Mouse (Mus musculus): ENCODE results near the gene Wdr31. TPM values are rescaled to one million over a fixed set of nuclear protein-coding genes. Genes with fewer than 3 reads are reported as not detected.

Gene Wdr31
- 9.8 and 10.0 TPM in 2 replicates for polyA plus RNA-seq (2016; fragmentation: Nextera tagmentation; extraction: Ambion mirVana)

DNA sequence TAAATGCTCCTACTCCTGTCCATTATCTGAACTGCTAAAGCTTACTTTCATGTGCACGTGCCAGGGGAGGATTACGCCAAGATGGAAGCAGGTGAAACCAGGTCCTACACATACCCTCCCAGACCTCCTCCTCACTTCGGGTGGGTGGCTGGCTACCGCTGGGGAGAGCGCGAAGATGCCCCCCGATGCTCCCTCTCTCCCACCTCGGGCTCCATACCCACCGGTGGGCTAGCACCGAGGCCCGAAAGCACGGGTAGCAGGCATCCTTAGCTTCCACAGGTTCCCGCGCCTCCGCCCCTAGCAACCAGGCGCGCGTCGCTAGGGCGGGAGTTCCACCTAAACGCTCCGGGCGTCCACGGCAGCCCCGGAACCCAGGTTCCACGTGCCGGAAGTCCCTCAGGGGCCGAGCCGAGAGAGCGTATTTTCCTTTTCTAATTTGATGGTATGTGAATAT lies at the start of gene Wdr31:
Gene Wdr31 (minus strand): TSS at position 299 of the 454 bp plus-strand sequence.
- H3K27me3 ChIP-seq (ENCODE audit: insufficient read depth, poor library complexity, severe bottlenecking): no peaks in the 10 kb centered on the region; the same call in 1 of the 2 replicates
- peak within 1 kb of the TSS; percentile 76 for H3K27ac ChIP-seq
- H3K36me3 ChIP-seq: no peaks in the 10 kb centered on the region
- peak within 1 kb of the TSS; percentile 58 for H3K4me3 ChIP-seq
- no peaks in the 10 kb centered on the region for H3K4me1 ChIP-seq (replicated peaks)
- DNase-seq (ENCODE audit: low spot score): peak; percentile 81
- H3K9me3 ChIP-seq: peaks cover 3% of the 10 kb centered on the region; the same call in 1 of the 2 replicates
- under 1% methylated on average over 30 of the region's 30 CpGs for WGBS

DNA sequence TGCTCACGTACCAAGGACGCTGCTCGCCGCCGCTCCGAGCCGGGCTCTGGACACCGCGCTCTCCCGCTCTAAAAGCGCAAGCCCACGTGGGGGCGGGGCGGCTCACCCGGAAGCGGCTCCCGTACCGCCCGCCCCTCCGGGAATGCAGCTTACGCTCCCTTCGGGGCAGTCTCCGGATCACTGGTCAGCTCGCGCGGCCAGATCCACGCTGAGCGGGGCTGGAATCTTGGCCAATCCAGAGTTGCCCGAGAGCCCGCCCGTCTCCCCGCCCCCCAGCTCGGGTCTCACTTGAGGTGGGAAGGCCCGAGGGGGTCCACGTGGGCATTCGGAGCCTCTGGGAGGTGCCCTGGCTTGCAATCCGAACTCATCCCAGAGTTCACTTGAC lies 49.1 kb upstream of the Wdr31 start, which contains the start of gene Alad:
Gene Alad (minus strand): TSS at position 70 of the 385 bp plus-strand sequence.
- Histone ChIP-seq H3K4me1 (replicated peaks) (peaks cover 55% of the 10 kb centered on the region), H3K27ac (peak within 1 kb of the TSS; percentile 92), H3K9me3 (no peaks in the 10 kb centered on the region), H3K27me3 (ENCODE audit: insufficient read depth, poor library complexity, severe bottlenecking) (no peaks in the 10 kb centered on the region), H3K4me3 (peak within 1 kb of the TSS; percentile 77), H3K36me3 (peaks cover 17% of the 10 kb centered on the region)
- WGBS: under 1% methylated on average over 37 of the region's 37 CpGs
- DNase-seq (ENCODE audit: low spot score): peak; percentile 88

DNA sequence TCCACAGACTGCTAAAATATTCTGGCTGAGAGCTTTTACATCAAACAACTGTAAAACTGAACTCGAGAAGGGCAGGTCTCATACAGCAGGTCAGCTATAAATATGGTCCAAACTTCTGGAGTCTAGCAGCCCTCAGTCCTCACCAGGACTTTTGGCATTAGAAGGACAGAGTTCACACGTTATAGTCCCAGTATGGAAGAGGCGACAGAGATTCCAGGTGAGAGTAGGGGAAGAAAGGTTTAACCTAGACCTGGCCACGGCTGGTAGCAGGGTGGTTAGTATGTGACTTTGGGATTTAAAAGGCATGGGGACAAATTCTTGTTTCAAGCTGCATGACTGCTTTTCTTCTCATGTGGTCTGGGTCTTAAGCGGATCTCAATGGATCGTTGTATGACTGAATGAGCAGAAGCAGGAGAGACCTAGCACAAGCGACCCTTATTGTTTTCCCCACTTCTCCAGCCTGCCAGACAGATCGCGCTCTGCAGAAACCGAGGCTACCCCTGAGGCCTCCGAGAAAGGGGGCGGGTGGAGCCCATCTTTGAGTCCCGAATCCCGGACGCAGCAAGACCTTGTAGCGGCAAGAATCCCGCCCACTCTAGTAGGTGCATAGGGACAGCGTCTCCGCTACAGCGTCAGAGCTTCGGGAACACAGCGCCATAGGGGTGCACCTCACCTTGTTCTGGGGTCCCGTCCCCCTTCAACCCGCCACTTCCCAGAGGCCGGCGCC lies 48.6 kb upstream of the Wdr31 start:
- peaks cover 52% of the 10 kb centered on the region for H3K4me1 ChIP-seq (replicated peaks)
- peak overlapping the region; percentile 92 for H3K27ac ChIP-seq
- peaks cover 17% of the 10 kb centered on the region for H3K36me3 ChIP-seq
- WGBS: 3% methylated on average over 26 of the region's 26 CpGs
- DNase-seq (ENCODE audit: low spot score): no peak
- peak overlapping the region; percentile 77 for H3K4me3 ChIP-seq
- no peaks in the 10 kb centered on the region for H3K27me3 ChIP-seq (ENCODE audit: insufficient read depth, poor library complexity, severe bottlenecking)
- H3K9me3 ChIP-seq: no peaks in the 10 kb centered on the region

DNA sequence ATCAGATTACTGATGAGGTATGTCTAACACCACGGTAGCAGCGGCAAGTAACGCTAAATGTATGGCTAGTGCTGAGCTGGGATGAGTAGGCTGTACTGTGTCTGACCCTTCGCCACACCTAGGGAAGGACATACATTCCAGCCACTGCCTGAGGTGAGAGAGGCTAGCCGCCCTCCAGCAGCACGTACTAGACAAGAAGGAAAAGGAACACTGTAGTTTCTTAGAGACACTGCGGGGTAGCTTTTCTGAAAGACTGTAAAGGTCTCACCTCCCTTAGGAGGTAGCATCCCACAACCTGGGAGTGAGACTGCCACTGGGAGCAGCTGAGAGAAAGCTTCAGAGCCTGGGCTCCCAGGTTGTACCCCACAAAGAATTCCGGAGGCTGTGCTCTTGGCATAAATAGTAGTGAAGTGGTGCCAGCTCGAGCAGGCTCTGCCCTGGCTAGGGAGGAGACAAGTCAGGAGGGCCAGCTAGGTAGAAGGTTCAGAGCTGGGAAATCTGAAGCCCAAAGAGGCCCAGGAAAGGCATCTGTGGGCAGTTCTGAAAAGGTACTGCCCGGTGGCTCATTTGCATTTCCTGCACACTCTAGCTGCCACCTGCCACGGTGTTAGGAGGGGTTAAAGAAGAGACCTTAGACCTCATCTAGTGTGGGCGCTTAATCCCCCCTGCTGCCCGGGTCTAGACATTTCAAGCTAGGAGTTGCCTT lies 47.9 kb upstream of the Wdr31 start:
- no peaks in the 10 kb centered on the region for H3K9me3 ChIP-seq
- peaks cover 22% of the 10 kb centered on the region for H3K36me3 ChIP-seq
- WGBS: 59% methylated on average over 13 of the region's 13 CpGs
- peak overlapping the region; percentile 77 for H3K4me3 ChIP-seq
- H3K4me1 ChIP-seq (replicated peaks): peaks cover 48% of the 10 kb centered on the region
- H3K27me3 ChIP-seq (ENCODE audit: insufficient read depth, poor library complexity, severe bottlenecking): no peaks in the 10 kb centered on the region
- peak overlapping the region; percentile 92 for H3K27ac ChIP-seq
- DNase-seq (ENCODE audit: low spot score): peak; percentile 16

DNA sequence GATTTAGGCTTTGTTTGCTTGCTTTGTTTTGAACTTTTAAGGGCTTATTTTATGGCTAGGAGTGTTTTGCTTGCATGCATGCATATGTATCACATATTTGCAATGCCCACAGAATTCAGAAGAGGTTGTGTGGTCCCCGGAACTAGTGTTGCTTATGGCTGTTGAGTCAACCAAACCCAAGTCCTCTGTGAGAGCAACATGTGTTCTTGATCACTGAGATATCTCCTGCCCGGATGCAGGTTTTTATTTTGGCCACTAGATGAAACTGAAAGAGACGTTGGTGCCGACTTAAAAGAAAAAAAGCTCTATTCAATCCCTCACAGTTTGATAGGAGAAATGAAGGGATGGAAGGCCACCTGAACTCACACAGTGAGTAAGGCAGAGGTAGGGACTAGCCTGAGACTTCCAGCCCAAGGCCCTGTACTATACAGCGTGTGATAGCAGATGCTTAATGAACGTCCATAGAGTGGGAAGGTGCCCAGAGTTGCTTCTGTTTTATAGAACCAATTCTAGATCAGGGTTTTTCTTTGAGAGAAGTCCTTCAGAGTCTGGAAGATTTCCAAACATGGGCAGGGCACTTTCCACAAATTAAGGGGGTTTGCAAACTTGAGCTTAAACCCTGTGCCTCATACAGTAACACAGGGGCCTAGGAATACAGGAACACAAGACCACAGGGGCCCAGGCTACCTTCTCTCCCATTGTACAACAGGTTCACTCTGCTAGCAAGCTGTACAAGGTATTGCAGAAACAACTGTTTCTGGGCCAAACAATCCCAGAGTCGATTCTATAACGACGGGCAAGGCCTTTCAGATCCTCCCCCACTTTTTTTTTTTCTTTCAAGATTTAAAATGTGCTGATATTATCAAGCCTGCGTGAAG lies 47.1 kb upstream of the Wdr31 start:
- 87% methylated on average over 10 of the region's 10 CpGs for WGBS
- Histone ChIP-seq H3K36me3 (peaks cover 22% of the 10 kb centered on the region), H3K27me3 (ENCODE audit: insufficient read depth, poor library complexity, severe bottlenecking) (no peaks in the 10 kb centered on the region), H3K9me3 (no peaks in the 10 kb centered on the region), H3K4me3 (peak overlapping the region; percentile 77; the same call in 1 of the 2 replicates), H3K27ac (no peak overlapping the region), H3K4me1 (replicated peaks) (peaks cover 44% of the 10 kb centered on the region)
- no peak for DNase-seq (ENCODE audit: low spot score)

DNA sequence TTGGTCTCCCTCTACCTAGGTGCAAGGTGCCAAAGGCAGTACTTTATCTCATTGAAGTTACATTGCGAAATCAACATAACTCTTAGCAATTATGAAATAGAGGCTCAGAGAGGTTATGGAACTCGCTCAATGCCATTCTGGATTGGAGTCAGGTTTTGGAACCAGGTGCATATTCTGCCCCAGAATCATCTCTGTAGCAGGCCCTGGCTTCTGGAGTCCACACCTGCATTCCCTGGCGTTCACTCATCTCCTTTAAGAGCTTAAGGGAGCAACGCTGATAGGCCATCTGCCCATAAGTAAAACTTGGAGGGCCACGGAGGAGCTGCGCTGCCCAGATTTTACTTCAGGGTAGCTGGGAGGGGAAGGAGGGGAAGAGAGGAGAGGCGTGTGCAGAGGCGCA lies 46.4 kb upstream of the Wdr31 start:
- H3K36me3 ChIP-seq: peaks cover 22% of the 10 kb centered on the region

DNA sequence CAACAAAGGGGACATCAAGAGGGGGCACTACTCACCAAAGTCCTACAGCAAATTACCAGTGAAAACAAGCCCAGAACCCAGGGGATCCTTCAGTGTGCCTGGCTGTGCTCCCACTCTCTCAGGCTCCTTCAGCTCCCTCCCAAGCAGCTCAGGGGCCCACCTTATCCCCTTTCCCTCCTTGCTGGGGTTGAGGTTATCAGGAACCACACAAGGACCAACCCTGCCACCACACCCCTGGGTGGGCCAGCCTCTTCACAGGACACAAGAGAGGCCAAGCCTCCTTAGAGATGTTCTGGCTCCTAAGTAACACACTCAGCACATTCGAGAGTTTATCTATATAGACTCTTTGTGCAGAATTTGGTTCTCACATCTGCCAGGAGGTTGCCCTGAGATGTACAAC lies 45.9 kb upstream of the Wdr31 start:
- peaks cover 44% of the 10 kb centered on the region for H3K4me1 ChIP-seq (replicated peaks)
- 88% methylated on average over 1 of the region's 1 CpGs for WGBS
- peak overlapping the region; percentile 77 for H3K27ac ChIP-seq
- H3K4me3 ChIP-seq: no peak overlapping the region; the same call in 1 of the 2 replicates
- H3K9me3 ChIP-seq: no peaks in the 10 kb centered on the region
- H3K36me3 ChIP-seq: peaks cover 26% of the 10 kb centered on the region
- H3K27me3 ChIP-seq (ENCODE audit: insufficient read depth, poor library complexity, severe bottlenecking): no peaks in the 10 kb centered on the region
- no peak for DNase-seq (ENCODE audit: low spot score)

More for the DNA sequence above, 46.4 kb upstream of the Wdr31 start:
- no peak for DNase-seq (ENCODE audit: low spot score)
- H3K27me3 ChIP-seq (ENCODE audit: insufficient read depth, poor library complexity, severe bottlenecking): no peaks in the 10 kb centered on the region
- H3K9me3 ChIP-seq: no peaks in the 10 kb centered on the region
- H3K4me3 ChIP-seq: no peak overlapping the region
- WGBS: 92% methylated on average over 8 of the region's 8 CpGs
- H3K4me1 ChIP-seq (replicated peaks): peaks cover 44% of the 10 kb centered on the region
- no peak overlapping the region for H3K27ac ChIP-seq

DNA sequence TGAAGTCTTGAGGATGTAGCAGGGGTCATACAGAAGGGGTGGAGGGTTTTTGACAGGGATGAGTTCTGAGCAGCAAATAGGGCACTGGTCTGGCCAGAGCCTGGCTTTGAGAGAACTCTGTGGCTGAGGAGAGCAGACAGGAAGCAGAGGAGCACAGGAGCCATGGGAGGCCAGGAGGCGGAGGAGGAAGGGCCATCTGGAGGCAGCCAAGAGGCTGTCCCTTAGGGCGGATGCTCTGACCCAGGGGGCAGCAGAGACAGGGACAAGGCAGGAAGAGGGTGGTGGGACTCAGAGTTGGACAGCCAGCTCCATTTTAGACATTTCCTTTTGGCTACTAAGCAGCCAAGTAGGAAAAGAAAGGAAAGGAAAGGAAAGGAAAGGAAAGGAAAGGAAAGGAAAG lies 45.4 kb upstream of the Wdr31 start:
- no peak for DNase-seq (ENCODE audit: low spot score)
- 32% methylated on average over 2 of the region's 2 CpGs for WGBS
- peak overlapping the region; percentile 77 for H3K27ac ChIP-seq
- H3K4me3 ChIP-seq: peak overlapping the region; percentile 32
- H3K27me3 ChIP-seq (ENCODE audit: insufficient read depth, poor library complexity, severe bottlenecking): no peaks in the 10 kb centered on the region
- peaks cover 44% of the 10 kb centered on the region for H3K4me1 ChIP-seq (replicated peaks)
- peaks cover 31% of the 10 kb centered on the region for H3K36me3 ChIP-seq
- no peaks in the 10 kb centered on the region for H3K9me3 ChIP-seq

DNA sequence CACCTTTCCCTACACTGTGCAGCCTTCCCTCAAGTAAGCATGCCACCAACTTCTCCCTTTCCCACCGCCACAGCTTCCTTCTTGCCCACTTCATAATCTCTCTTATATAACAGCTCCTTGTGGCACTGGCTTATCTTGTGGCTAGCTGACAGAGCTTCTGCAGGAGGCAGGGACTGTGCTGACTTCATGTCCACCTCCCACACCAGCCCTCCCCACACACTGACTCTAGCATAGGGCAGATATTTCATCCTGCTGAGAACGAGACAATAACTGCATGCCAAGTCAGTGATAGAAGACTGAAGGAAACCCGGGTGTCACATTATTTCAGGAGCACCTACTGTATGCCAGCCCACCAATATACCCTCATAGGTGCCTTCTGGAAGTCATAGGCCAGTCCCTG lies 44.8 kb upstream of the Wdr31 start:
- no peak for DNase-seq (ENCODE audit: low spot score)
- WGBS: 84% methylated on average over 3 of the region's 3 CpGs
- Histone ChIP-seq H3K27me3 (ENCODE audit: insufficient read depth, poor library complexity, severe bottlenecking) (no peaks in the 10 kb centered on the region), H3K36me3 (peaks cover 37% of the 10 kb centered on the region), H3K9me3 (no peaks in the 10 kb centered on the region), H3K4me3 (peak overlapping the region; percentile 32), H3K27ac (peak overlapping the region; percentile 77), H3K4me1 (replicated peaks) (peaks cover 42% of the 10 kb centered on the region)

DNA sequence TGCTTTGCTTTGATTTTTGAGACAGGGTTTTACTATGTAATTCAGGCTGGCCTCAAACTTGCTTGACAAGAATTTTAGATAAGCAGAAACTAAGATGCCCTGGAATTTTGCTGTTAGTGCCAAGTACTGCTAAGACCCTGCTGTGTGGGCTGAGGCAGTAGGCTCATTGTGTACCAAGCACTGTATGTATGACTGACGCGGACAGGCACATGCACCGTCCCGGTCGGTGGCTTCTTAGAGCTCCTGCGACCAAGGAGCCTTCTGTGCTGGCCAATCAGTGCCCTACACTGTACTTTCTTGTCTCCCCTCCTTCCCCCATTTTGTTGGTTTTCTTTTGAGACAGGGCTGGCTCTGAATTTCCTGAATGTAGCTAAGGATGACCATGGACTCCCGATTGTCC lies 44.3 kb upstream of the Wdr31 start:
- Histone ChIP-seq H3K9me3 (no peaks in the 10 kb centered on the region), H3K4me1 (replicated peaks) (peaks cover 40% of the 10 kb centered on the region), H3K4me3 (peak overlapping the region; percentile 32; the same call in 1 of the 2 replicates), H3K27me3 (ENCODE audit: insufficient read depth, poor library complexity, severe bottlenecking) (no peaks in the 10 kb centered on the region), H3K36me3 (peaks cover 42% of the 10 kb centered on the region), H3K27ac (no peak overlapping the region)
- WGBS: 91% methylated on average over 7 of the region's 7 CpGs
- DNase-seq (ENCODE audit: low spot score): no peak

DNA sequence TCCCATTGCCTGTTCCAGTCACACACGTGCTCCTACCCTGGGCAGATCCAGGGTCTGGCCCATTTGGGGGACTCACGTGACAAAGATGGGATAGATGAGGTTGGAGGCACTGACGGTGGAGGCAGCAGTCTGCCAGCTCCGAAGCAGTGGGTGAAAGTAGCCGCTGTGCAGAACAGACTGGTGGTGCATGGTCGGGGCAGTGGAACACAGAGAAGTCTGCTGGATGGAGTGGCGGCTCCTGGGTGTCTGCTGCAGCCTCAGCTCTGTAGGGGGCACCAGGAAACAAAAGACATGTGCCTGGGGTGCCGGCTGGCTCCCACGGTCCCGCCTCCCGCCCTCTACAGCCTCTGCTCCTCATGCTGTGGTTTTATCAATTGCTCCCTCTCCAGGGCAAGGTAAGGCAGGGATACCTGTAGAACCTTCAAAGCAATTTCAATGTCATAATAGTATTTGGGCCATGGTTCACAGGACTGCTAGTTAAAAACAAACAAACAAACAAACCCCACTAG lies 43.4 kb upstream of the Wdr31 start:
- DNase-seq (ENCODE audit: low spot score): no peak
- Histone ChIP-seq H3K9me3 (no peaks in the 10 kb centered on the region), H3K4me1 (replicated peaks) (peaks cover 34% of the 10 kb centered on the region), H3K27ac (peak overlapping the region; percentile 59), H3K4me3 (no peak overlapping the region), H3K36me3 (peaks cover 52% of the 10 kb centered on the region), H3K27me3 (ENCODE audit: insufficient read depth, poor library complexity, severe bottlenecking) (no peaks in the 10 kb centered on the region)
- WGBS: 52% methylated on average over 11 of the region's 11 CpGs

DNA sequence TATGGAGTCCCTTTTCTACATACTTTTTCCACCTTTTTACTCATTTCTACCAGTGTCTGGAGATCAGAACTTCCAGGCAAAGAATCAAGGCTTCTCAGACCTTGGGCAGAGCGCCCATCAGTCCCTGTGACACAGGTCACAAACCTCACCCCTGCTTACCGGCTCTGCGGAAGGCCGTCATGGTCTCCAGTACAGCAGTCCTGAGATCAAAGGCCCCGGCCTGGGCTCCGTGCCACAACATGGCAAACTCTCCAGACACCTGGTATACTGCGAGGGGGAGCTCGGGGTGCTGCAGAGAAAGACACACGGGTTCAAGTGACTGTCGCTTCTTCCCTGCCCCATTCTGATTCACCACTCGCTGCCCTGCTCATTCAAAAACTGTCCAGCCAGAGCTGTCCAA lies 39.2 kb upstream of the Wdr31 start:
- no peak overlapping the region for H3K4me3 ChIP-seq
- DNase-seq (ENCODE audit: low spot score): no peak
- peaks cover 4% of the 10 kb centered on the region; the same call in 1 of the 2 replicates for H3K4me1 ChIP-seq (replicated peaks)
- H3K9me3 ChIP-seq: no peaks in the 10 kb centered on the region
- 96% methylated on average over 11 of the region's 11 CpGs for WGBS
- peaks cover 68% of the 10 kb centered on the region for H3K36me3 ChIP-seq
- H3K27ac ChIP-seq: no peak overlapping the region
- no peaks in the 10 kb centered on the region for H3K27me3 ChIP-seq (ENCODE audit: insufficient read depth, poor library complexity, severe bottlenecking)

All from hindbrain, embryonic 10.5 days (tissue).